Mouse (Mus musculus): ENCODE results near the gene Rrp9. TPM values are rescaled to one million over a fixed set of nuclear protein-coding genes. Genes with fewer than 3 reads are reported as not detected.

Rrp9 gene
- polyA plus RNA-seq, 1 experiment from 2014 or later: 14.5 TPM

GRCm38 (mm10) chr9:106534296-106534695, 58.5 kb downstream of the Rrp9 start:
- no peaks in the 10 kb centered on the region for H3K9me3 ChIP-seq (ENCODE audit: low read length)
- no peak overlapping the region for H3K9ac ChIP-seq (replicated peaks)
- no peak overlapping the region for H3K4me2 ChIP-seq (ENCODE audit: low read depth, low read length)
- no peaks in the 10 kb centered on the region for H3K27me3 ChIP-seq (ENCODE audit: insufficient read depth, low read length)
- H3K4me3 ChIP-seq (ENCODE audit: low read depth, low read length): no peak overlapping the region
- no peaks in the 10 kb centered on the region for H3K4me1 ChIP-seq (ENCODE audit: insufficient read depth)
- no peaks in the 10 kb centered on the region for H3K36me3 ChIP-seq (replicated peaks; ENCODE audit: insufficient read depth, low read length)
- TF ChIP-seq CTCF (IDR thresholded peaks at IDR 0.05; ENCODE audit: low read depth) (no peak), EP300 (IDR thresholded peaks at IDR 0.05; ENCODE audit: low read depth) (no peak)
- ATAC-seq (no peak), DNase-seq (no peak)
- no peak overlapping the region for H3K27ac ChIP-seq (ENCODE audit: low read depth)
- 89% methylated on average over 7 of the region's 7 CpGs for WGBS (ENCODE audit: insufficient replicate concordance)

GRCm38 (mm10) chr9:106534975-106535374, 59.2 kb downstream of the Rrp9 start:
- H3K27ac ChIP-seq (ENCODE audit: low read depth): no peak overlapping the region
- no peaks in the 10 kb centered on the region for H3K36me3 ChIP-seq (replicated peaks; ENCODE audit: insufficient read depth, low read length)
- TF ChIP-seq EP300 (IDR thresholded peaks at IDR 0.05; ENCODE audit: low read depth): no peak
- no peak for TF ChIP-seq CTCF (IDR thresholded peaks at IDR 0.05; ENCODE audit: low read depth)
- H3K27me3 ChIP-seq (ENCODE audit: insufficient read depth, low read length): no peaks in the 10 kb centered on the region
- H3K9me3 ChIP-seq (ENCODE audit: low read length): no peaks in the 10 kb centered on the region
- no peaks in the 10 kb centered on the region for H3K4me1 ChIP-seq (ENCODE audit: insufficient read depth)
- H3K9ac ChIP-seq (replicated peaks): no peak overlapping the region
- H3K4me2 ChIP-seq (ENCODE audit: low read depth, low read length): no peak overlapping the region
- no peak overlapping the region for H3K4me3 ChIP-seq (ENCODE audit: low read depth, low read length)
- ATAC-seq (no peak), DNase-seq (no peak)
- WGBS (ENCODE audit: insufficient replicate concordance): 85% methylated on average over 11 of the region's 11 CpGs

Other genes starting within 250 kb of the Rrp9 start
- 131 and 146 TPM in 2 replicates for gene Alas1, start 227.3 kb upstream of the Rrp9 start, polyA plus RNA-seq (2015; fragmentation: Nextera tagmentation; extraction: Ambion mirVana)
- gene Poc1a, start 194.9 kb upstream of the Rrp9 start, polyA plus RNA-seq (2015; fragmentation: Nextera tagmentation; extraction: Ambion mirVana): 13.0 and 14.5 TPM in 2 replicates
- 3.4 TPM in 2 replicates for gene Dusp7, start 107.3 kb upstream of the Rrp9 start, polyA plus RNA-seq (2015; fragmentation: Nextera tagmentation; extraction: Ambion mirVana)
- gene Rpl29, start 46.5 kb upstream of the Rrp9 start, polyA plus RNA-seq (2015; fragmentation: Nextera tagmentation; extraction: Ambion mirVana): 483 and 486 TPM in 2 replicates
- 30.4 and 38.7 TPM in 2 replicates for gene Acy1, start 37.6 kb upstream of the Rrp9 start, polyA plus RNA-seq (2015; fragmentation: Nextera tagmentation; extraction: Ambion mirVana)
- 41.4 and 47.9 TPM in 2 replicates for gene Abhd14b, start 28.5 kb upstream of the Rrp9 start, polyA plus RNA-seq (2015; fragmentation: Nextera tagmentation; extraction: Ambion mirVana)
- 15.8 and 16.2 TPM in 2 replicates for gene Abhd14a, start 28.3 kb upstream of the Rrp9 start, polyA plus RNA-seq (2015; fragmentation: Nextera tagmentation; extraction: Ambion mirVana)
- 4.9 and 6.1 TPM in 2 replicates for gene Pcbp4, start 22.7 kb upstream of the Rrp9 start, polyA plus RNA-seq (2015; fragmentation: Nextera tagmentation; extraction: Ambion mirVana)
- not detected in 2 replicates for gene Gpr62, start 10.0 kb upstream of the Rrp9 start, polyA plus RNA-seq (2015; fragmentation: Nextera tagmentation; extraction: Ambion mirVana)
- gene Parp3, start 986 bp downstream of the Rrp9 start, polyA plus RNA-seq (2015; fragmentation: Nextera tagmentation; extraction: Ambion mirVana): 1.6 and 1.9 TPM in 2 replicates
- not detected in 2 replicates for gene Iqcf1, start 24.0 kb downstream of the Rrp9 start, polyA plus RNA-seq (2015; fragmentation: Nextera tagmentation; extraction: Ambion mirVana)
- gene Iqcf5, start 38.6 kb downstream of the Rrp9 start, polyA plus RNA-seq (2015; fragmentation: Nextera tagmentation; extraction: Ambion mirVana): not detected in 2 replicates
- gene Iqcf3, start 85.7 kb downstream of the Rrp9 start, polyA plus RNA-seq (2015; fragmentation: Nextera tagmentation; extraction: Ambion mirVana): not detected in 2 replicates
- gene Iqcf4, start 95.0 kb downstream of the Rrp9 start, polyA plus RNA-seq (2015; fragmentation: Nextera tagmentation; extraction: Ambion mirVana): not detected in 2 replicates
- not detected in 2 replicates for gene Iqcf6, start 150.6 kb downstream of the Rrp9 start, polyA plus RNA-seq (2015; fragmentation: Nextera tagmentation; extraction: Ambion mirVana)
- not detected in 2 replicates for gene Grm2, start 180.1 kb downstream of the Rrp9 start, polyA plus RNA-seq (2015; fragmentation: Nextera tagmentation; extraction: Ambion mirVana)
- 25.6 and 33.1 TPM in 2 replicates for gene Tex264, start 210.0 kb downstream of the Rrp9 start, polyA plus RNA-seq (2015; fragmentation: Nextera tagmentation; extraction: Ambion mirVana)

Measured in liver, postnatal 0 days (tissue).